Comparison of ENCODE assay signal across 17 mouse cellular contexts in genomic region chr4:43349206-43349605, GRCm38 (mm10). TPM values are rescaled to one million over a fixed set of nuclear protein-coding genes. Genes with fewer than 3 reads are reported as not detected.
DNase-seq lines count a peak whose midpoint lies in the region.
"Had no signal": no experiment of that assay in that cellular context is flagged by ENCODE, and none has a peak within 500 bp of the region (broad histone marks: within the 10 kb centered on the region; RNA-seq: fewer than 3 reads in every experiment).

No protein-coding gene starts in this region.

- DNase-seq in gastrocnemius, postnatal 10 days, result peak; percentile 17
- no peak for DNase-seq in gastrocnemius, postnatal 36 days
- DNase-seq in left cerebral cortex, postnatal 4 days, result peak; percentile 27
- no peak for DNase-seq in left cerebral cortex, postnatal 25 days (ENCODE audit: low spot score in 2 of 2)
- DNase-seq in kidney, adult 8-10 months, result peak; percentile 42 to 59
- DNase-seq in kidney, postnatal 25 days, result peak; percentile 41 to 75
- no peak for DNase-seq in layer of hippocampus, postnatal 25 days (ENCODE audit: extremely low spot score in 1 of 2, low spot score in 1 of 2)
- DNase-seq: cerebellum, adult 11-12 months; cerebellum, postnatal 36 days; embryo, embryonic 11 days; heart, adult 2 months; layer of hippocampus, postnatal 36 days; lung, embryonic 14.5 days; lung, postnatal 36 days; midbrain, embryonic 14.5 days; right cerebral cortex, postnatal 25 days; spleen, adult 18-20 months had no signal

- intact Hi-C loops in gastrocnemius, postnatal 36 days (cut with DNase I), result no loop called here
- intact Hi-C loops in left cerebral cortex, postnatal 4 days (cut with DNase I), result no loop called here
- intact Hi-C loops in left cerebral cortex, postnatal 25 days (cut with DNase I), result no loop called here

RNA-seq across cellular contexts. Expression of gene Rusc2, which starts 32.6 kb away (rescaled TPM):
- 10 to 100 TPM; 30.3 to 33.9 TPM for total RNA-seq in gastrocnemius, postnatal 10 days (2021)
- total RNA-seq in gastrocnemius, postnatal 36 days (2021), result 10 to 100 TPM; 20.8 to 23.3 TPM
- 100 to 1,000 TPM; 185 to 188 TPM for total RNA-seq in left cerebral cortex, postnatal 4 days (2021)
- total RNA-seq in left cerebral cortex, postnatal 25 days (2021), result 100 to 1,000 TPM; 129 to 138 TPM
- 100 to 1,000 TPM; 122 to 123 TPM for total RNA-seq in layer of hippocampus, postnatal 25 days (2021)

Comparison
In these comparisons a context has a peak if more than half of its experiments do, and no peak if none do; other contexts are left out.
1. DNase-seq: peak in gastrocnemius, postnatal 10 days (single experiment), left cerebral cortex, postnatal 4 days (single experiment), kidney, adult 8-10 months (2 of 2) and kidney, postnatal 25 days (2 of 2); none in gastrocnemius, postnatal 36 days (0 of 2), left cerebral cortex, postnatal 25 days (0 of 2) and layer of hippocampus, postnatal 25 days (0 of 2).